Comparison of ENCODE assay signal across 25 mouse cellular contexts in genomic region chr11:112912875-112913274, GRCm38 (mm10).
"Had no signal": no experiment of that assay in that cellular context is flagged by ENCODE, and none has a peak within 500 bp of the region (broad histone marks: within the 10 kb centered on the region; RNA-seq: fewer than 3 reads in every experiment).

No protein-coding gene starts in this region.

- H3K4me2 ChIP-seq: embryonic facial prominence, embryonic 12.5 days; embryonic facial prominence, embryonic 13.5 days; embryonic facial prominence, embryonic 15.5 days; forebrain, embryonic 12.5 days; forebrain, embryonic 13.5 days; forebrain, embryonic 15.5 days had no signal

- H3K4me3 ChIP-seq: embryonic facial prominence, embryonic 10.5 days; embryonic facial prominence, embryonic 12.5 days; embryonic facial prominence, embryonic 13.5 days; embryonic facial prominence, embryonic 15.5 days; erythroblast, embryonic 14.5 days; forebrain, embryonic 10.5 days; forebrain, embryonic 12.5 days; forebrain, embryonic 13.5 days; forebrain, embryonic 15.5 days; gastrocnemius, adult 2 months; heart, adult 2 months had no signal

- H3K36me3 ChIP-seq: embryonic facial prominence, embryonic 10.5 days; embryonic facial prominence, embryonic 12.5 days; embryonic facial prominence, embryonic 13.5 days; embryonic facial prominence, embryonic 15.5 days; forebrain, embryonic 10.5 days; forebrain, embryonic 12.5 days; forebrain, embryonic 15.5 days had no signal

- H3K27me3 ChIP-seq: embryonic facial prominence, embryonic 13.5 days; embryonic facial prominence, embryonic 15.5 days; forebrain, embryonic 12.5 days; forebrain, embryonic 13.5 days; forebrain, embryonic 15.5 days had no signal

- DNase-seq: cerebellum, adult 8-10 months; cerebellum, adult 9-10 months; cerebellum, adult 9-11 months; cerebellum, postnatal 14 days; cerebellum, postnatal 25 days; cerebellum, postnatal 36 days; embryo, embryonic 11 days; forebrain, postnatal 0 days; gastrocnemius, adult 2 months; gastrocnemius, postnatal 10 days; gastrocnemius, postnatal 14 days; gastrocnemius, postnatal 25 days; gastrocnemius, postnatal 36 days; heart, adult 11 months; heart, adult 18-20 months; heart, adult 2 months had no signal
